Mouse (Mus musculus): Measurements from ENCODE around the gene Gm8126.
"Not testable (repeated sequence)": the region's sequence is repeated elsewhere in the genome, so short reads cannot be mapped to it uniquely, and the experiment has no call there.

- TF ChIP-seq CTCF, EP300 (IDR thresholded peaks at IDR 0.05): not testable (repeated sequence)
These were observed 17.3 kb downstream of the Gm8126 start for GRCm38 (mm10) chr14:43275752-43276151.
